Mouse (Mus musculus): ENCODE data around the gene Catip. TPM values are rescaled to one million over a fixed set of nuclear protein-coding genes. Genes with fewer than 3 reads are reported as not detected.
"Not testable (repeated sequence)": the region's sequence is repeated elsewhere in the genome, so short reads cannot be mapped to it uniquely, and the experiment has no call there.

Gene Catip
- polyA plus RNA-seq, 1 experiment from 2014 or later: 0.50 TPM

GRCm38 (mm10) chr1:74393010-74393409 is 31.1 kb downstream of the Catip start:
- H3K4me1 ChIP-seq (ENCODE audit: control insufficient read depth, insufficient read depth, low read length): peaks cover 36% of the 10 kb centered on the region
- peak overlapping the region; percentile 98 for H3K9ac ChIP-seq (ENCODE audit: low read depth, low read length)
- H3K36me3 ChIP-seq (ENCODE audit: control insufficient read depth, insufficient read depth, low read length): peaks cover 19% of the 10 kb centered on the region
- ATAC-seq: no peak
- H3K4me2 ChIP-seq (ENCODE audit: low read depth, low read length): peak overlapping the region; percentile 65
- peak overlapping the region; percentile 99 for H3K27ac ChIP-seq (ENCODE audit: low read length)
- H3K27me3 ChIP-seq (replicated peaks; ENCODE audit: control insufficient read depth, insufficient read depth, low read length): no peaks in the 10 kb centered on the region
- H3K4me3 ChIP-seq (ENCODE audit: low read length): peak overlapping the region; percentile 78
- no peaks in the 10 kb centered on the region for H3K9me3 ChIP-seq (ENCODE audit: control insufficient read depth, low read length)
- 39% methylated on average over 7 of the region's 7 CpGs for WGBS

- Histone ChIP-seq H3K4me3 (ENCODE audit: low read length) (peak overlapping the region; percentile 78; the same call in 1 of the 2 replicates), H3K4me2 (ENCODE audit: low read depth, low read length) (peak overlapping the region; percentile 65), H3K36me3 (ENCODE audit: control insufficient read depth, insufficient read depth, low read length) (peaks cover 19% of the 10 kb centered on the region), H3K27me3 (replicated peaks; ENCODE audit: control insufficient read depth, insufficient read depth, low read length) (no peaks in the 10 kb centered on the region), H3K4me1 (ENCODE audit: control insufficient read depth, insufficient read depth, low read length) (peaks cover 37% of the 10 kb centered on the region), H3K27ac (ENCODE audit: low read length) (no peak overlapping the region), H3K9me3 (ENCODE audit: control insufficient read depth, low read length) (no peaks in the 10 kb centered on the region), H3K9ac (ENCODE audit: low read depth, low read length) (peak overlapping the region; percentile 98)
- ATAC-seq: no peak
- WGBS: 83% methylated on average over 9 of the region's 9 CpGs
Observed at GRCm38 (mm10) chr1:74393697-74394096, 31.8 kb downstream of the Catip start.

- 89% methylated on average over 9 of the region's 9 CpGs for WGBS
- Histone ChIP-seq H3K4me2 (ENCODE audit: low read depth, low read length) (no peak overlapping the region), H3K9ac (ENCODE audit: low read depth, low read length) (no peak overlapping the region), H3K4me1 (ENCODE audit: control insufficient read depth, insufficient read depth, low read length) (peaks cover 36% of the 10 kb centered on the region), H3K27ac (ENCODE audit: low read length) (no peak overlapping the region), H3K27me3 (replicated peaks; ENCODE audit: control insufficient read depth, insufficient read depth, low read length) (no peaks in the 10 kb centered on the region), H3K4me3 (ENCODE audit: low read length) (no peak overlapping the region), H3K9me3 (ENCODE audit: control insufficient read depth, low read length) (no peaks in the 10 kb centered on the region), H3K36me3 (ENCODE audit: control insufficient read depth, insufficient read depth, low read length) (peaks cover 19% of the 10 kb centered on the region)
- ATAC-seq: no peak
Observed at GRCm38 (mm10) chr1:74394311-74394710, 32.4 kb downstream of the Catip start.

- H3K4me3 ChIP-seq (ENCODE audit: low read length): no peak overlapping the region
- H3K27me3 ChIP-seq (replicated peaks; ENCODE audit: control insufficient read depth, insufficient read depth, low read length): no peaks in the 10 kb centered on the region
- ATAC-seq: no peak
Observed at GRCm38 (mm10) chr1:74394858-74395257, 33.0 kb downstream of the Catip start.

GRCm38 (mm10) chr1:74395290-74395689 is 33.4 kb downstream of the Catip start:
- peaks cover 28% of the 10 kb centered on the region for H3K4me1 ChIP-seq (ENCODE audit: control insufficient read depth, insufficient read depth, low read length)
- no peak overlapping the region for H3K4me2 ChIP-seq (ENCODE audit: low read depth, low read length)
- no peak for ATAC-seq
- WGBS: 87% methylated on average over 12 of the region's 13 CpGs
- 0 out of 2 replicates have a peak overlapping the region, but pooled peaks have one; percentile 19 for H3K9ac ChIP-seq (ENCODE audit: low read depth, low read length)
- no peaks in the 10 kb centered on the region for H3K27me3 ChIP-seq (replicated peaks; ENCODE audit: control insufficient read depth, insufficient read depth, low read length)
- H3K9me3 ChIP-seq (ENCODE audit: control insufficient read depth, low read length): no peaks in the 10 kb centered on the region
- H3K4me3 ChIP-seq (ENCODE audit: low read length): no peak overlapping the region
- no peak overlapping the region for H3K27ac ChIP-seq (ENCODE audit: low read length)
- H3K36me3 ChIP-seq (ENCODE audit: control insufficient read depth, insufficient read depth, low read length): peaks cover 19% of the 10 kb centered on the region

More at GRCm38 (mm10) chr1:74394858-74395257, 33.0 kb downstream of the Catip start:
- H3K9me3 ChIP-seq (ENCODE audit: control insufficient read depth, low read length): no peaks in the 10 kb centered on the region
- no peak overlapping the region for H3K27ac ChIP-seq (ENCODE audit: low read length)
- H3K36me3 ChIP-seq (ENCODE audit: control insufficient read depth, insufficient read depth, low read length): peaks cover 19% of the 10 kb centered on the region
- peaks cover 30% of the 10 kb centered on the region for H3K4me1 ChIP-seq (ENCODE audit: control insufficient read depth, insufficient read depth, low read length)
- H3K9ac ChIP-seq (ENCODE audit: low read depth, low read length): no peak overlapping the region
- WGBS: 92% methylated on average over 15 of the region's 15 CpGs
- no peak overlapping the region for H3K4me2 ChIP-seq (ENCODE audit: low read depth, low read length)

GRCm38 (mm10) chr1:74396456-74397222 is 34.7 kb downstream of the Catip start:
- H3K9ac ChIP-seq (ENCODE audit: low read depth, low read length); H3K27me3 ChIP-seq (replicated peaks; ENCODE audit: control insufficient read depth, insufficient read depth, low read length); ATAC-seq; H3K9me3 ChIP-seq (ENCODE audit: control insufficient read depth, low read length): not testable (repeated sequence)
- WGBS: 8% methylated on average over 11 of the region's 12 CpGs
- peak overlapping the region; percentile 91 for H3K27ac ChIP-seq (ENCODE audit: low read length)
- peaks cover 19% of the 10 kb centered on the region for H3K36me3 ChIP-seq (ENCODE audit: control insufficient read depth, insufficient read depth, low read length)
- H3K4me1 ChIP-seq (ENCODE audit: control insufficient read depth, insufficient read depth, low read length): peaks cover 21% of the 10 kb centered on the region
- H3K4me3 ChIP-seq (ENCODE audit: low read length): peak overlapping the region; percentile 49
- peak overlapping the region; percentile 88 for H3K4me2 ChIP-seq (ENCODE audit: low read depth, low read length)

GRCm38 (mm10) chr1:74397268-74397918 is 35.5 kb downstream of the Catip start:
- peak overlapping the region; percentile 91 for H3K27ac ChIP-seq (ENCODE audit: low read length)
- ATAC-seq: peak; percentile 94
- no peaks in the 10 kb centered on the region for H3K9me3 ChIP-seq (ENCODE audit: control insufficient read depth, low read length)
- peak overlapping the region; percentile 74 for H3K9ac ChIP-seq (ENCODE audit: low read depth, low read length)
- H3K27me3 ChIP-seq (replicated peaks; ENCODE audit: control insufficient read depth, insufficient read depth, low read length): no peaks in the 10 kb centered on the region
- H3K36me3 ChIP-seq (ENCODE audit: control insufficient read depth, insufficient read depth, low read length): peaks cover 19% of the 10 kb centered on the region
- peak overlapping the region; percentile 49 for H3K4me3 ChIP-seq (ENCODE audit: low read length)
- peak overlapping the region; percentile 88 for H3K4me2 ChIP-seq (ENCODE audit: low read depth, low read length)
- H3K4me1 ChIP-seq (ENCODE audit: control insufficient read depth, insufficient read depth, low read length): peaks cover 21% of the 10 kb centered on the region
- 1% methylated on average over 41 of the region's 41 CpGs for WGBS

GRCm38 (mm10) chr1:74397919-74398451 is 36.1 kb downstream of the Catip start:
- Histone ChIP-seq H3K9me3 (ENCODE audit: control insufficient read depth, low read length) (no peaks in the 10 kb centered on the region), H3K27ac (ENCODE audit: low read length) (peak overlapping the region; percentile 91), H3K4me2 (ENCODE audit: low read depth, low read length) (peak overlapping the region; percentile 88), H3K36me3 (ENCODE audit: control insufficient read depth, insufficient read depth, low read length) (peaks cover 19% of the 10 kb centered on the region), H3K4me1 (ENCODE audit: control insufficient read depth, insufficient read depth, low read length) (peaks cover 19% of the 10 kb centered on the region), H3K27me3 (replicated peaks; ENCODE audit: control insufficient read depth, insufficient read depth, low read length) (no peaks in the 10 kb centered on the region), H3K9ac (ENCODE audit: low read depth, low read length) (peak overlapping the region; percentile 74), H3K4me3 (ENCODE audit: low read length) (peak overlapping the region; percentile 49)
- ATAC-seq: peak; percentile 49
- WGBS: 6% methylated on average over 11 of the region's 11 CpGs

GRCm38 (mm10) chr1:74400531-74400930 is 38.6 kb downstream of the Catip start:
- H3K27ac ChIP-seq (ENCODE audit: low read length): no peak overlapping the region
- no peaks in the 10 kb centered on the region for H3K27me3 ChIP-seq (replicated peaks; ENCODE audit: control insufficient read depth, insufficient read depth, low read length)
- H3K9ac ChIP-seq (ENCODE audit: low read depth, low read length): no peak overlapping the region
- 0 out of 2 replicates have a peak, but pooled peaks cover 2% of the 10 kb centered on the region for H3K4me1 ChIP-seq (ENCODE audit: control insufficient read depth, insufficient read depth, low read length)
- no peak for ATAC-seq
- H3K4me2 ChIP-seq (ENCODE audit: low read depth, low read length): no peak overlapping the region
- H3K4me3 ChIP-seq (ENCODE audit: low read length): no peak overlapping the region
- no peaks in the 10 kb centered on the region for H3K36me3 ChIP-seq (ENCODE audit: control insufficient read depth, insufficient read depth, low read length)
- H3K9me3 ChIP-seq (ENCODE audit: control insufficient read depth, low read length): no peaks in the 10 kb centered on the region
- WGBS: 82% methylated on average over 3 of the region's 3 CpGs
